Mouse (Mus musculus) kidney, adult 2 months (tissue): ENCODE results near the gene Bmp8b. TPM values are rescaled to one million over a fixed set of nuclear protein-coding genes. Genes with fewer than 3 reads are reported as not detected.

ENCODE experiments used
- DNase-seq: peaks from one replicate; pipeline ENCODE4 v3.0.0; 2021
- H3K27ac ChIP-seq: fragments of 200-500 bp; 2 replicates; pipeline ENCODE4 v1.5.1; 2012; ENCODE audit warnings: low read depth, low read length, control low read depth, inconsistent platforms; ENCODE audit not compliant: insufficient read depth
- H3K27me3 ChIP-seq: fragments of 200-500 bp; replicated peaks from 2 replicates; pipeline ENCODE4 v1.6.1; 2012; ENCODE audit warnings: mild to moderate bottlenecking, moderate library complexity, low read length, inconsistent platforms; ENCODE audit not compliant: control insufficient read depth, insufficient read depth
- H3K36me3 ChIP-seq: fragments of 200-500 bp; 2 replicates; pipeline ENCODE4 v1.6.1; 2012; ENCODE audit warnings: mild to moderate bottlenecking, moderate library complexity, low read length, inconsistent platforms; ENCODE audit not compliant: control insufficient read depth, insufficient read depth
- H3K4me1 ChIP-seq: fragments of 200-500 bp; 2 replicates; pipeline ENCODE4 v1.6.1; 2011; ENCODE audit warnings: low read length; ENCODE audit not compliant: control insufficient read depth, insufficient read depth
- H3K4me3 ChIP-seq: fragments of 200-500 bp; 2 replicates; pipeline ENCODE4 v1.5.1; 2011; ENCODE audit warnings: mild to moderate bottlenecking, low read depth, low read length, control low read depth; ENCODE audit not compliant: insufficient read depth
- CTCF ChIP-seq: fragments of 200-500 bp; conservative IDR thresholded peaks from 2 replicates; pipeline ENCODE4 v1.5.1; 2011; ENCODE audit warnings: low read depth, mild to moderate bottlenecking, control low read depth, low read length, moderate library complexity, mixed read lengths; ENCODE audit not compliant: insufficient read depth, insufficient read length
- POLR2A ChIP-seq: fragments of 200-500 bp; IDR thresholded peaks from one replicate; pipeline ENCODE4 v1.6.1; 2011; ENCODE audit warnings: low read depth, low read length, control low read depth
- WGBS: fragments of 180-500 bp; shearing (Covaris S2); methylation state at CpG from one replicate; pipeline ENCODE4 v1.1.7; 2018; 5-methylcytosine and 5-hydroxymethylcytosine counted together
- polyA plus RNA-seq: library from polyadenylated mRNA; depleted of rRNA; stranded (reverse); fragments of >200 nt; gene quantifications from 2 replicates; pipeline ENCODE4 v1.2.3, GENCODE M21; 2012; rRNA removed

Gene Bmp8b
- polyA plus RNA-seq, 1 experiment = 0.14 TPM

DNA sequence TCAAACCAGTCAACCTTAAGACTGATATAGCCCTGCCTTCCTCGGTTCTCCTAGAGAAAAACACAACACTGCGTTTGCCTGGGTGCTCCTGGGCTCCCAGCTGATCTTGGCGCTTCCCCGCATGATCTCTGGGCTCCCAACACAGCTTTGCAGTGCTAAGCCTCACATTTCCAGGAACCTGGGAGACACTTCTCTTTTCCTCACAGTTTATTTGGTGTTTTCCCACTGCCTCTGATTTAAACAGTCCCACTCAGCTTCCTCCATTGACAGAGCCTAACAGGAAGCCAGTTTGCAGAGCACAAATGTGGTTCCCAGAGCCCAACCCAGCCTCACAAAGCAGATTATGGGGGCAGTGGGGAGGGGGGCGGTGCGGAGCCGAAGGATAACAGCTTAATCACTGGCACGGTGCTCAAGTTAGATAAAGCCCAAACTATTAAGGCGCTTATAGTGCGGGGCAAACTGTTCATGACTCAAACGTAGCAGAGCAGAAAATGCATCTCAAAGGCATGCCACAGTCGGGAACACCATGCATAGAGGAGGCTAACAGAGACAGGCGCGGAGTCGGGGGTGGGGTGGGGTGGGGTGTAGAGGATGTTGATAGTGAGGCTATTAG is 57.4 kb downstream of the Bmp8b start:
- H3K4me3 ChIP-seq = no peak overlapping the region
- H3K36me3 ChIP-seq = no peaks in the 10 kb centered on the region
- 17% methylated on average over 15 of the region's 15 CpGs for WGBS
- DNase-seq = no peak
- H3K27me3 ChIP-seq = no peaks in the 10 kb centered on the region
- no peak overlapping the region for H3K27ac ChIP-seq
- H3K4me1 ChIP-seq = no peaks in the 10 kb centered on the region
- TF ChIP-seq CTCF = no peak
- no peak for TF ChIP-seq POLR2A

DNA sequence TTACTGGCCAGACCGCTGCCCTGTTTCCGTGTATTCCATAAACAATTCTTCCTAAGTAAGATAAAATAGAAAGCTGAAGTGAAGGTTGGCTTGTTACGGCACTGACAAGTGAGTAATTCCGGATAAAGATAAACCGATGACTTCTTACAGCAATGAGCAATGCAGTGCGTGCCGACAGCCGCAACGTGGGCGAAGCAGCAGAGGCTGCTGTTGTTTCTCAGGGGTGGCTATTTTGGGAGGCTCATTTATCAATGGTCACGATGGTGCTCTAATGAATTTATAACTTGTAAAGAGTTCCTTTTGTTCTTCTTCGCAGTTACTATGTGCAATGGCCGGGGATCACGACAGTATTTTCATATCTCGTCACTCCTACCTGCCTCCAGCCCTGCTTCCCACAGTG is 59.2 kb downstream of the Bmp8b start:
- WGBS = 69% methylated on average over 15 of the region's 15 CpGs
- H3K4me3 ChIP-seq = no peak overlapping the region
- no peaks in the 10 kb centered on the region for H3K4me1 ChIP-seq
- no peak for DNase-seq
- H3K36me3 ChIP-seq = no peaks in the 10 kb centered on the region
- H3K27ac ChIP-seq = no peak overlapping the region
- TF ChIP-seq CTCF (no peak), POLR2A (no peak)
- no peaks in the 10 kb centered on the region for H3K27me3 ChIP-seq

DNA sequence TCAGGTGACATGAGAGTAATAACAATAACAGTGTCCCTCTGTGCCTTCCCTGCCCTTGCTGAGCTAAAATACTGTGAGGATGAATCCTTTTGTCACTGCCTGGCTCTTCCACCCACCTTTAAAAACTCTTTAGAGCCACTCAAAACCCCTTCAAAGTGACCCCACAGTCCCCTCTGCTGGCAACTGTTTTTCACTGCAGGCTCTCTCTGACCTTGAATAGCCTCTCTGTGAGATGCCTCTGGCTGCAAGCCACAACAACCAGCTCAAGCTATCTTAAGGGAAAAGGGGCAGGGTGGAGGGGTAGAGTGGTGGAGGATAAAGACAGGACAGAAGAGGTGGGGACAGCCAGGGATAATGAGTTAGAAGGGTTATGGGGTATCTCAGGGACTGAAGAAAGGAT is 66.8 kb downstream of the Bmp8b start:
- Histone ChIP-seq H3K27ac (no peak overlapping the region), H3K27me3 (no peaks in the 10 kb centered on the region), H3K36me3 (no peaks in the 10 kb centered on the region), H3K4me1 (no peaks in the 10 kb centered on the region), H3K4me3 (no peak overlapping the region)
- TF ChIP-seq POLR2A = no peak
- TF ChIP-seq CTCF = no peak
- DNase-seq = no peak

Other genes starting within 250 kb of the Bmp8b start
- gene Cap1, start 219.1 kb upstream of the Bmp8b start, polyA plus RNA-seq = 89.3 and 101 TPM in 2 replicates
- 27.6 and 43.9 TPM in 2 replicates for gene Mfsd2a, start 144.0 kb upstream of the Bmp8b start, polyA plus RNA-seq
- 1.5 and 1.6 TPM in 2 replicates for gene Mycl, start 109.5 kb upstream of the Bmp8b start, polyA plus RNA-seq
- 4.7 and 5.1 TPM in 2 replicates for gene Trit1, start 88.6 kb upstream of the Bmp8b start, polyA plus RNA-seq
- gene Oxct2b, start 11.1 kb downstream of the Bmp8b start, polyA plus RNA-seq = 0.11 TPM in 1 of 2 replicates, not detected in the other
- gene Ppie, start 34.8 kb downstream of the Bmp8b start, polyA plus RNA-seq = 14.3 and 17.3 TPM in 2 replicates
- 0.75 and 0.83 TPM in 2 replicates for gene Hpcal4, start 78.1 kb downstream of the Bmp8b start, polyA plus RNA-seq
- 0.91 and 0.94 TPM in 2 replicates for gene Nt5c1a, start 96.3 kb downstream of the Bmp8b start, polyA plus RNA-seq
- 3.5 and 4.1 TPM in 2 replicates for gene Heyl, start 128.4 kb downstream of the Bmp8b start, polyA plus RNA-seq
- gene Pabpc4, start 157.2 kb downstream of the Bmp8b start, polyA plus RNA-seq = 57.8 and 67.1 TPM in 2 replicates
- 0.11 and 0.30 TPM in 2 replicates for gene Oxct2a, start 218.5 kb downstream of the Bmp8b start, polyA plus RNA-seq
- 1.5 and 2.9 TPM in 2 replicates for gene Bmp8a, start 238.1 kb downstream of the Bmp8b start, polyA plus RNA-seq